Mouse (Mus musculus) heart, embryonic 13.5 days (tissue): ENCODE measurements around the gene Slc44a3. TPM values are rescaled to one million over a fixed set of nuclear protein-coding genes. Genes with fewer than 3 reads are reported as not detected.

ENCODE experiments used
- ATAC-seq: fragments of 200-750 bp; cut with Nextera tagmentation; 2 replicates; pipeline ENCODE4 v1.8.0; 2017; ENCODE audit warnings: moderate TSS enrichment; ENCODE audit not compliant: insufficient number of reproducible peaks, low FRiP score, low TSS enrichment; ENCODE audit errors: extremely low read depth
- H3K27ac ChIP-seq: fragments of 300-500 bp; sonication (generic); replicated peaks from 2 replicates; pipeline ENCODE4 v1.5.1; 2015; ENCODE audit warnings: moderate library complexity, mild to moderate bottlenecking, inconsistent platforms
- H3K27me3 ChIP-seq: fragments of 300-500 bp; sonication (generic); replicated peaks from 2 replicates; pipeline ENCODE4 v1.6.1; 2015; ENCODE audit warnings: mild to moderate bottlenecking, inconsistent platforms
- H3K36me3 ChIP-seq: fragments of 300-500 bp; sonication (generic); 2 replicates; pipeline ENCODE4 v1.6.1; 2015; ENCODE audit warnings: mild to moderate bottlenecking, inconsistent platforms
- H3K4me1 ChIP-seq: fragments of 300-500 bp; sonication (generic); 2 replicates; pipeline ENCODE4 v1.6.1; 2015; ENCODE audit warnings: inconsistent platforms
- H3K4me2 ChIP-seq: fragments of 300-500 bp; sonication (generic); 2 replicates; pipeline ENCODE4 v1.6.1; 2015; ENCODE audit warnings: inconsistent platforms, mild to moderate bottlenecking, moderate library complexity
- H3K4me3 ChIP-seq: fragments of 300-500 bp; sonication (generic); 2 replicates; pipeline ENCODE4 v1.5.1; 2015; ENCODE audit warnings: moderate library complexity, mild to moderate bottlenecking, inconsistent platforms
- H3K9ac ChIP-seq: fragments of 300-500 bp; sonication (generic); 2 replicates; pipeline ENCODE4 v1.6.1; 2015; ENCODE audit warnings: inconsistent platforms, mild to moderate bottlenecking, moderate library complexity
- H3K9me3 ChIP-seq: fragments of 300-500 bp; sonication (generic); 2 replicates; pipeline ENCODE4 v1.6.1; 2016; ENCODE audit warnings: inconsistent platforms
- WGBS: fragments of 180-500 bp; shearing (Covaris S2); methylation state at CpG from one replicate; pipeline ENCODE4 v1.1.7; 2015; ENCODE audit warnings: mixed read lengths; 5-methylcytosine and 5-hydroxymethylcytosine counted together
- polyA plus RNA-seq: library from polyadenylated mRNA; unstranded; fragments of >200 nt; fragmentation: Nextera tagmentation; extraction: Ambion mirVana; gene quantifications from 2 replicates; pipeline ENCODE4 v1.2.1, GENCODE M21; 2015

The Slc44a3 gene
- polyA plus RNA-seq, 1 experiment from 2014 or later: 1.1 TPM

- Histone ChIP-seq H3K9me3 (no peaks in the 10 kb centered on the region), H3K4me2 (no peak overlapping the region), H3K4me1 (peaks cover 34% of the 10 kb centered on the region), H3K9ac (no peak overlapping the region), H3K36me3 (no peaks in the 10 kb centered on the region), H3K27ac (peak overlapping the region; percentile 48), H3K4me3 (no peak overlapping the region), H3K27me3 (peaks cover 7% of the 10 kb centered on the region; the same call in 1 of the 2 replicates)
- WGBS: 57% methylated on average over 17 of the region's 17 CpGs
- no peak for ATAC-seq
Observed at GRCm38 (mm10) chr3:121526096-121527093, 5.8 kb downstream of the Slc44a3 start.

DNA sequence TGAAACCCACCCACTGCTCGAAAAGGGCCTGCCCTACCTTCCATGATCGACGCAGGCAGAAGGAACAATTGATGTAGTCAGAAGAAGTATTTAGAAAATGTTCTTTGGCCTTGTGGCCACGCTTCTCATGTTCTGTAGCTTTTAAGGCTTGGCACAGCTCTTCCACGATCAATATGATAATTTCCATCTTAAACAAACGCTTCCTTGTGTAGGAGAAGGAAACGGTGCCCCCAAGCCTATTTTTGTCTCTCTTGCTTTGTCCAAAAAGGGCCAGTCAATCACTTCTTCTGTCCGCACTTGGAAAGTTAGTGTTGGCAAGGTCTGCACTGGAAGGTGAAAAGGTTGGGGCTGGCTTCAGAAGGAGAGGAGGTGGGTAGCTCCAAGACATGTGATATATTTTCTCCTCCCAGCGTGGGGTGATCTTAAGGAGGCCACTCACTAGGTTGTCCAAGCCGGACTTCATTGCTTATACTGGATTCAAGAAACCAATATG is 10.5 kb downstream of the Slc44a3 start:
- no peak overlapping the region for H3K27ac ChIP-seq
- no peaks in the 10 kb centered on the region for H3K9me3 ChIP-seq
- no peak overlapping the region for H3K9ac ChIP-seq
- peaks cover 21% of the 10 kb centered on the region for H3K4me1 ChIP-seq
- H3K4me3 ChIP-seq: no peak overlapping the region
- H3K4me2 ChIP-seq: no peak overlapping the region
- no peaks in the 10 kb centered on the region for H3K36me3 ChIP-seq
- no peak for ATAC-seq
- H3K27me3 ChIP-seq: no peaks in the 10 kb centered on the region
- 63% methylated on average over 10 of the region's 10 CpGs for WGBS

- Histone ChIP-seq H3K4me3 (no peak overlapping the region), H3K36me3 (no peaks in the 10 kb centered on the region), H3K9ac (no peak overlapping the region), H3K27ac (no peak overlapping the region), H3K9me3 (no peaks in the 10 kb centered on the region), H3K4me2 (no peak overlapping the region), H3K27me3 (no peaks in the 10 kb centered on the region), H3K4me1 (peaks cover 20% of the 10 kb centered on the region)
- WGBS: 85% methylated on average over 3 of the region's 3 CpGs
- ATAC-seq: no peak
Observed at GRCm38 (mm10) chr3:121521123-121521522, 11.1 kb downstream of the Slc44a3 start.

DNA sequence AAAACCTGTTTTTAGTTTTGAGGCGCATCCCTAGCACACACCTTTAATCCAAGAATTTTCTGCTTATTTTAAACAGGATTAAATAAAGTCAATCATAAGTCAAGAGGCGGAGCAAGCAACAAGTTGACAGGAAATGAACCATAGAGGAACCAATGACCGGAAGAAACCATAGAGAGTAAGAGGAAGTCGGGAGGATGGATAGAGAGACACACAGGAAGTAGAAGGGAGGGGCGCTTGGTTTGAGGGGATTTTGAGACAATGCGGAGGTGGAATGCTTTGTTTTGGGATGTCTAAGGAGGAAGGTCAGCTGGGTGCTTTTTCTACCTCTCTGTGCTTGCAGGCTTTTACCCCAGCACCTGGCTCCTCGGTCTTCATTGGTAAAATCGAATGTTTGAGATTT is 15.2 kb downstream of the Slc44a3 start:
- Histone ChIP-seq H3K27me3 (no peaks in the 10 kb centered on the region), H3K27ac (no peak overlapping the region), H3K4me1 (peaks cover 8% of the 10 kb centered on the region; the same call in 1 of the 2 replicates), H3K4me2 (no peak overlapping the region), H3K36me3 (no peaks in the 10 kb centered on the region), H3K4me3 (no peak overlapping the region), H3K9me3 (no peaks in the 10 kb centered on the region), H3K9ac (no peak overlapping the region)
- WGBS: 86% methylated on average over 8 of the region's 8 CpGs
- ATAC-seq: no peak

- peaks cover 18% of the 10 kb centered on the region for H3K4me1 ChIP-seq
- peak overlapping the region; percentile 75 for H3K27ac ChIP-seq
- H3K9ac ChIP-seq: peak overlapping the region; percentile 40; the same call in 1 of the 2 replicates
- no peaks in the 10 kb centered on the region for H3K36me3 ChIP-seq
- ATAC-seq: no peak
- 19% methylated on average over 5 of the region's 5 CpGs for whole genome bisulfite sequencing
- H3K4me2 ChIP-seq: peak overlapping the region; percentile 34; the same call in 1 of the 2 replicates
- no peaks in the 10 kb centered on the region for H3K27me3 ChIP-seq
- no peaks in the 10 kb centered on the region for H3K9me3 ChIP-seq
- H3K4me3 ChIP-seq: no peak overlapping the region
Observed at GRCm38 (mm10) chr3:121509141-121509540, 23.1 kb downstream of the Slc44a3 start.

- no peaks in the 10 kb centered on the region for H3K36me3 ChIP-seq
- H3K9me3 ChIP-seq: no peaks in the 10 kb centered on the region
- no peak overlapping the region for H3K27ac ChIP-seq
- H3K27me3 ChIP-seq: no peaks in the 10 kb centered on the region
- no peak overlapping the region for H3K9ac ChIP-seq
- H3K4me2 ChIP-seq: no peak overlapping the region
- 91% methylated on average over 14 of the region's 14 CpGs for WGBS
- no peak overlapping the region for H3K4me3 ChIP-seq
- ATAC-seq: no peak
- peaks cover 18% of the 10 kb centered on the region for H3K4me1 ChIP-seq
Observed at GRCm38 (mm10) chr3:121507678-121508077, 24.5 kb downstream of the Slc44a3 start.

DNA sequence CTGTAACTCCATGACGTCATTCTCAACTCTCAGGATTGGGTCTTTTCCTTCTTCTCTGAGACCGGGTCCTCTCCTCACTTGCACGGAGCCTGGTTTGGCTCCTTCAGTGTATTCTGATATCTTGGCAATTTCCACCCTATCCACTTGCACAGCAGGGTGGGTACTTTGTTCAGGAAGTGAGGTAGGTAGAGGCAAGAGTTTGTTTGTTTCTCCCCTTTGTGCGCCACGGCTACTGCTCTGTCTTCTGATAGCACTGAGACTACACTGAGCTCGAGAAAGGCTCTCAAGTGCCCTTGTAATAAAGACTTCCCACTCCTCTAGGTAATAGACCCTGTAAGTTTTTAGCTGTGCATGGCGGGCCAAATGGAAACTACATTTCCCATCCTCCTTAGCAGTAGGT is 25.4 kb downstream of the Slc44a3 start:
- H3K9me3 ChIP-seq: no peaks in the 10 kb centered on the region
- H3K4me2 ChIP-seq: no peak overlapping the region
- H3K27me3 ChIP-seq: no peaks in the 10 kb centered on the region
- WGBS: 67% methylated on average over 7 of the region's 7 CpGs
- H3K27ac ChIP-seq: no peak overlapping the region
- H3K4me1 ChIP-seq: peaks cover 18% of the 10 kb centered on the region
- no peaks in the 10 kb centered on the region for H3K36me3 ChIP-seq
- no peak overlapping the region for H3K4me3 ChIP-seq
- H3K9ac ChIP-seq: no peak overlapping the region
- ATAC-seq: no peak

DNA sequence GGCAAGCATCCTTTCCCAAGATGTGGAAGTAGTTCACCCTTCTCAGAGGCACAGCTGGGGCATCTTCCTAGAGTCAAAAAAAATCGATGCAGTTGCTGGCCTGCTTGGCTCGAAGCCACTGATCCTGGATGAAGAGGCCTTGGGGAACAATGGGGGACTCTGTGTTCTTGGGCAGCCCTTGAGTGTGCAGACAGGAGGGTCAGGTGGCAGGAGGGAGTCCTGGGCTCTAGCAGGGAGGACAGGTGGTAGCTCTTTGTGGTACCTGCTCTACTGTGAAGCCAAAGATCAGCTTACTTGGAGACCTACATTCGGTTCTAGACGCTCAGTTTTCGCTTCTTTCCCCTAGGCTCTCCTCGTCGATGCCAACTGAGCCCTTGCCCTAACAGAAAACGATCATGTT is 26.0 kb downstream of the Slc44a3 start:
- 68% methylated on average over 8 of the region's 8 CpGs for WGBS
- Histone ChIP-seq H3K27ac (no peak overlapping the region), H3K27me3 (no peaks in the 10 kb centered on the region), H3K9ac (no peak overlapping the region), H3K9me3 (no peaks in the 10 kb centered on the region), H3K4me1 (peaks cover 18% of the 10 kb centered on the region), H3K36me3 (no peaks in the 10 kb centered on the region), H3K4me2 (no peak overlapping the region), H3K4me3 (no peak overlapping the region)
- no peak for ATAC-seq

- WGBS: 61% methylated on average over 8 of the region's 8 CpGs
- H3K4me3 ChIP-seq: no peak overlapping the region
- H3K27me3 ChIP-seq: no peaks in the 10 kb centered on the region
- no peaks in the 10 kb centered on the region for H3K36me3 ChIP-seq
- H3K9ac ChIP-seq: no peak overlapping the region
- peaks cover 29% of the 10 kb centered on the region for H3K4me1 ChIP-seq
- H3K27ac ChIP-seq: no peak overlapping the region
- no peak for ATAC-seq
- no peaks in the 10 kb centered on the region for H3K9me3 ChIP-seq
- H3K4me2 ChIP-seq: no peak overlapping the region
Observed at GRCm38 (mm10) chr3:121504927-121505487, 27.2 kb downstream of the Slc44a3 start.

GRCm38 (mm10) chr3:121500734-121501133 is 31.5 kb downstream of the Slc44a3 start:
- H3K4me2 ChIP-seq: peak overlapping the region; percentile 14
- 17% methylated on average over 5 of the region's 5 CpGs for WGBS
- no peak for ATAC-seq
- peaks cover 17% of the 10 kb centered on the region for H3K4me1 ChIP-seq
- H3K27ac ChIP-seq: no peak overlapping the region
- no peaks in the 10 kb centered on the region for H3K9me3 ChIP-seq
- no peaks in the 10 kb centered on the region for H3K27me3 ChIP-seq
- H3K4me3 ChIP-seq: no peak overlapping the region
- no peaks in the 10 kb centered on the region for H3K36me3 ChIP-seq
- H3K9ac ChIP-seq: no peak overlapping the region

DNA sequence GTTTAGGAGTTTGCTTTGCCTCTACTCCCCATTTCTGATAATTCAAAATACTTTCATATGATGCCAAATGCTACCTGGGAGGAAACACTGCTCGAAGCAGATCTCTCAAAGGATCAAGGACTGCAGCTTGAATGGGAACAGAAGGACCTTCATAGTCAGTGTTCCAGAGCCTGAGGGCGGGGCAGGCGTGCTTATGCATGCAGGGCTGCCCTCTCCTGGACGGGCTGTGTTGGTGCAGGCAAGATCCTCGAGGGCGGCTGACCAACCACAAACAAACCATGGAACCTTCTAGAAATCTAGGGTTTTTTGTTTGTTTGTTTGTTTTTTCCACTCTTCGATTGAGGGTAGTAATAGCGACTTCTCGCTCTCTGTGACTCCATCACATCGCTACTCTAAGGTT is 32.0 kb downstream of the Slc44a3 start:
- H3K9ac ChIP-seq: no peak overlapping the region
- H3K4me1 ChIP-seq: peaks cover 17% of the 10 kb centered on the region
- H3K9me3 ChIP-seq: no peaks in the 10 kb centered on the region
- H3K36me3 ChIP-seq: no peaks in the 10 kb centered on the region
- WGBS: 43% methylated on average over 10 of the region's 10 CpGs
- H3K27ac ChIP-seq: no peak overlapping the region
- no peak for ATAC-seq
- H3K4me3 ChIP-seq: no peak overlapping the region
- no peaks in the 10 kb centered on the region for H3K27me3 ChIP-seq
- peak overlapping the region; percentile 14 for H3K4me2 ChIP-seq
